Mouse (Mus musculus) spleen, adult 10 weeks (tissue): ENCODE results near the gene Rpl9-ps1. TPM values are rescaled to one million over a fixed set of nuclear protein-coding genes. Genes with fewer than 3 reads are reported as not detected.

Source experiments
- polyA plus RNA-seq: library from polyadenylated mRNA; stranded (reverse); fragments of 350-450 nt; fragmentation: Illumina TruSeq; extraction: RNeasy Lipid Tissue Mini Kit (QIAGEN cat#74804); gene quantifications from one replicate; pipeline ENCODE4 v1.2.3, GENCODE M21; 2015; ENCODE audit warnings: low replicate concordance; ENCODE audit not compliant: insufficient read depth

Gene Rpl9-ps1
- polyA plus RNA-seq = not detected

DNA sequence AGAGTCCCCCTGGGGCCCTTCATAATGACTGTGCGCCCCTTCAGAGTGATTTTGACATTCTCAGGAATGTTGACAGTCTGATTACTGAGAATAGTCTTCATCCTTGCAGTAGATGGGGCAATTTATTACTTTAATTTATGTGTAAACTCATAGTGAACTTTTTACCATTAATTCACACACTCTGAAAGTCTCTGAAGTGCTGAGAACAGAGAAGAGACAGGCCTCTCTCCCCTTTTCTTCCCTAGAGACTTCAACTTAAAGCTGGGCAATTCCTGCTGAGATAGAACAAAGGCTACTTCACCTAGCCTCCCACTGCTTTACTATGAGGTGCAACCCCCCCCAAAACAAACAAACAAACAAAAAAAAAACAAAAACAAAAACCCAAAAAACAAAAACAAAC lies at the start of gene Rpl9-ps1:
Gene Rpl9-ps1, minus strand, starts transcription at position 101 of the 400 bp plus-strand sequence.

DNA sequence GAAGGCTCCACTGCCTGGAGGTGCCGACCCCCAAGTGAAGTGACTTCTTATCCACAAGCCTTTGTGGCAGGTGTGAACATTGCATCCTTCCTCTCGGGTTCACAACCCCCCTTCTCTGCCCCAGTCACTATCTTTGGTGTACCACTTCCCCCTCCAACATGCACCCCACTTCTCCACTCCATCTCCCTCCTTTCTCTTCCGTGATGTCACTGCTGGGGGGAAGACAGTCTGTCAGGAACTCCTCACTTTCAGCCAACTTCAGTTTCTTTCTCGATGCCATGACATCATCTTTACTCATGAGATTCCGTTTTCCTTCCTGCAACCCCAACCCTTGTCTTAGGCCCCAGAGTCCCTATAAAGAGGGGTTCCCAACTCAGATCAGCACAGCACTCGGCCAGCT lies 16.8 kb upstream of the Rpl9-ps1 start, which contains the start of gene Ccl4:
Gene Ccl4, plus strand, starts transcription at position 381 of the 400 bp plus-strand sequence.

DNA sequence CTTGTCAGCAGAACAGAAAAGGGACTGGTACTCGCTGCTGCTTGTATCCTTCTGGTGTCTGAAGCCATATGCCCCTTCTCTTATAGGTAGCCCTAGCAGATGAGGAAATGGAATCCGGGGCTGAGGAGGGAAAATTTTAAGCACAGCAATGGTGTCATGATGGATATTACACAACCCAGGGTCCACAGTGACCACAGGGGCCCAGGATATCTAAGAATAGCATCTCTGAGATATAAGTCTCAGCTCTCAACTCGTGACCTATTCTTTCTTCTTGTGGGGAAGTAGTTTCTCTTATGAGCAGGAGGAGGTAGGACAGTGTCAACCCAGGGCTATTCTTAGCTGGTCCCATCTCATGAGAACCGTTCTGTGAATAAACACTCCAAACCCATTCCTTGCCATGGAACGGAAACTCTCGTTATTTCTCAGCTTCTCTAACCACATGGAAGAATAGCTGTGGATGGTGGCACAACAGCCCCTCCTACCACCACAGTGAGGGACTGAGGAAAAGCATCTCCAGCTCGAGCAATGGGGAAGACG lies 4.0 kb upstream of the Rpl9-ps1 start, which contains the start of gene Ccl3:
Gene Ccl3, minus strand, starts transcription at position 51 of the 537 bp plus-strand sequence.

Other genes starting within 250 kb of the Rpl9-ps1 start
- gene Rasl10b, start 236.5 kb downstream of the Rpl9-ps1 start, polyA plus RNA-seq = 0.10 TPM
- gene Gas2l2, start 216.2 kb downstream of the Rpl9-ps1 start, polyA plus RNA-seq = not detected
- gene 1700020L24Rik, start 207.9 kb downstream of the Rpl9-ps1 start, polyA plus RNA-seq = not detected
- gene Mmp28, start 182.6 kb downstream of the Rpl9-ps1 start, polyA plus RNA-seq = 2.4 TPM
- 159 TPM for gene Taf15, start 172.5 kb downstream of the Rpl9-ps1 start, polyA plus RNA-seq
- gene Heatr9, start 123.4 kb downstream of the Rpl9-ps1 start, polyA plus RNA-seq = 2.9 TPM
- 219 TPM for gene Ccl5, start 115.1 kb downstream of the Rpl9-ps1 start, polyA plus RNA-seq
- 33.6 TPM for gene Ccl9, start 67.0 kb downstream of the Rpl9-ps1 start, polyA plus RNA-seq
- gene Ccl6, start 52.5 kb downstream of the Rpl9-ps1 start, polyA plus RNA-seq = 72.6 TPM
- 3.9 TPM for gene Ccl3, start 3.7 kb upstream of the Rpl9-ps1 start, polyA plus RNA-seq
- gene Ccl4, start 17.0 kb upstream of the Rpl9-ps1 start, polyA plus RNA-seq = 2.9 TPM
- gene Wfdc17, start 58.4 kb upstream of the Rpl9-ps1 start, polyA plus RNA-seq = 56.3 TPM
- gene Wfdc18, start 63.4 kb upstream of the Rpl9-ps1 start, polyA plus RNA-seq = 0.51 TPM
- gene Wfdc21, start 101.3 kb upstream of the Rpl9-ps1 start, polyA plus RNA-seq = 6.7 TPM
- gene Heatr6, start 108.1 kb upstream of the Rpl9-ps1 start, polyA plus RNA-seq = 21.0 TPM
- gene Hnf1b, start 204.4 kb upstream of the Rpl9-ps1 start, polyA plus RNA-seq = 0.10 TPM